Mouse (Mus musculus) midbrain, postnatal 0 days (tissue): ENCODE results near the gene Olfr974. TPM values are rescaled to one million over a fixed set of nuclear protein-coding genes. Genes with fewer than 3 reads are reported as not detected.
"Not testable (repeated sequence)": the region's sequence is repeated elsewhere in the genome, so short reads cannot be mapped to it uniquely, and the experiment has no call there.

Experiments
- ATAC-seq: fragments of 200-750 bp; cut with Nextera tagmentation; 2 replicates; pipeline ENCODE4 v1.8.0; 2017; ENCODE audit warnings: moderate number of reproducible peaks, mild to moderate bottlenecking, moderate TSS enrichment, moderate library complexity; ENCODE audit not compliant: low FRiP score
- DNase-seq: peaks from one replicate; pipeline ENCODE4 v3.0.0-alpha.2; 2015; ENCODE audit warnings: low spot score
- H3K27ac ChIP-seq: fragments of 300-500 bp; sonication (generic); 2 replicates; pipeline ENCODE4 v1.5.1; 2014; ENCODE audit warnings: low read depth, mild to moderate bottlenecking, low read length, mixed read lengths
- H3K27me3 ChIP-seq: fragments of 300-500 bp; sonication (generic); 2 replicates; pipeline ENCODE4 v1.6.1; 2014; ENCODE audit warnings: low read length, control low read depth, mixed read lengths; ENCODE audit not compliant: insufficient read depth
- H3K36me3 ChIP-seq: fragments of 300-500 bp; sonication (generic); 2 replicates; pipeline ENCODE4 v1.6.1; 2014; ENCODE audit warnings: low read length, control low read depth, mixed read lengths; ENCODE audit not compliant: insufficient read depth
- H3K4me1 ChIP-seq: fragments of 300-500 bp; sonication (generic); 2 replicates; pipeline ENCODE4 v1.6.1; 2014; ENCODE audit warnings: mild to moderate bottlenecking, control low read depth, antibody characterized with exemption, low read length, mixed read lengths; ENCODE audit not compliant: insufficient read depth
- H3K4me2 ChIP-seq: fragments of 300-500 bp; sonication (generic); 2 replicates; pipeline ENCODE4 v1.6.1; 2014; ENCODE audit warnings: low read depth, mild to moderate bottlenecking, low read length, mixed read lengths; ENCODE audit not compliant: poor library complexity, severe bottlenecking
- H3K4me3 ChIP-seq: fragments of 300-500 bp; sonication (generic); 2 replicates; pipeline ENCODE4 v1.5.1; 2014; ENCODE audit warnings: low read depth, mild to moderate bottlenecking, low read length, moderate library complexity
- H3K9ac ChIP-seq: fragments of 300-500 bp; sonication (generic); replicated peaks from 2 replicates; pipeline ENCODE4 v1.6.1; 2014; ENCODE audit warnings: mild to moderate bottlenecking, low read length, moderate library complexity, mixed read lengths; ENCODE audit not compliant: poor library complexity, severe bottlenecking
- H3K9me3 ChIP-seq: fragments of 300-500 bp; sonication (generic); 2 replicates; pipeline ENCODE4 v1.6.1; 2016; ENCODE audit warnings: low read length, control low read depth
- CTCF ChIP-seq: IDR thresholded peaks from 2 replicates; pipeline ENCODE4 v1.5.1; 2016; ENCODE audit warnings: antibody characterized with exemption, mild to moderate bottlenecking
- WGBS: fragments of 180-500 bp; shearing (Covaris S2); extraction: QIAGEN DNeasy Blood & Tissue Kit; methylation state at CpG from one replicate; pipeline ENCODE4 v1.1.7; 2014; 5-methylcytosine and 5-hydroxymethylcytosine counted together
- polyA plus RNA-seq: library from polyadenylated mRNA; unstranded; fragments of >200 nt; fragmentation: Nextera tagmentation; extraction: Ambion mirVana; gene quantifications from 2 replicates; pipeline ENCODE4 v1.2.1, GENCODE M21; 2015
- total RNA-seq: library from RNA; depleted of rRNA; stranded (reverse); fragments of >200 nt; gene quantifications from 2 replicates; pipeline ENCODE4 v1.2.3, GENCODE M21; 2014; rRNA removed

Gene Olfr974
- total and polyA plus RNA-seq, 2 experiments from 2014 or later = not detected

- no peak within 1 kb of the TSS for H3K4me3 ChIP-seq
- no peak for DNase-seq
- no peak within 1 kb of the TSS for H3K4me2 ChIP-seq
- no peak for TF ChIP-seq CTCF
- no peaks in the 10 kb centered on the region for H3K4me1 ChIP-seq
- H3K9me3 ChIP-seq = no peaks in the 10 kb centered on the region
- H3K36me3 ChIP-seq = no peaks in the 10 kb centered on the region
- WGBS = 61% methylated on average over 1 of the region's 1 CpGs
- no peaks in the 10 kb centered on the region for H3K27me3 ChIP-seq
- no peak for ATAC-seq
- H3K27ac ChIP-seq = no peak within 1 kb of the TSS
- no peak within 1 kb of the TSS for H3K9ac ChIP-seq
Measured at GRCm38 (mm10) chr9:39951946-39952345, 14.6 kb downstream of the Olfr974 start, which contains the start of gene Olfr975. Gene Olfr975 (minus strand): TSS chr9:39952046.

- not testable (repeated sequence) for H3K27ac ChIP-seq, DNase-seq, H3K4me1 ChIP-seq, H3K27me3 ChIP-seq, ATAC-seq, H3K9me3 ChIP-seq, H3K9ac ChIP-seq, H3K36me3 ChIP-seq, H3K4me3 ChIP-seq, H3K4me2 ChIP-seq
- 86% methylated on average over 6 of the region's 9 CpGs for WGBS
Measured at GRCm38 (mm10) chr9:39961033-39961432, 23.7 kb downstream of the Olfr974 start, which contains the start of gene Olfr976. Gene Olfr976 (minus strand): TSS chr9:39961133.

DNA sequence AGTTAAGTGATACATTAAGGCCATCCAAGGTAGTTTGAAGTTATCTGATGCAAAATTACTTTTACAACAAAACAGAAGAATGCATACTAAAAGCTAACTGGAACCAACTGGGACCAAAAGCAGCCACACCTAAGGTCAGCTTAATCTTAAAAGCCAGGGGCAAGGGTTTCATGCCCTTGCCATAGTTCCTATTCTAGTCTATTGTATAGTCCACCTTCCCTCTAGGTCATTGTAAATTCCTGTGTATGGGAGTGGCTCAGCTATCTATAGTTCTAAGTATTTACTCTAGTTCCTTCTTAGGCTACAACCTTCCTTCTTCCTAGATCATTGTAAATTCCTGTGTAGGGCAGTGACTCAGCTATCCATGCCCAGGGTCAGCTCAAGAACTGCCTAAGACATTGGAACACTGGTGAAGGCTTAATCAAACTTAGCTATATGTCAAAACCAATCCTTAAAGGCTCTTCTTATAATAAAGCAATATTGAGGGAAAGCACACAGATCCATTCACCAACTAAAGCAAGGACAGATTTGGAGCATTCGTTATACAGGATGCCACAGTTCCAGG lies 39.4 kb downstream of the Olfr974 start:
- H3K27ac ChIP-seq, ATAC-seq, H3K4me1 ChIP-seq, H3K9me3 ChIP-seq, H3K27me3 ChIP-seq, H3K4me3 ChIP-seq, H3K4me2 ChIP-seq, DNase-seq, H3K9ac ChIP-seq, H3K36me3 ChIP-seq: not testable (repeated sequence)
- WGBS = 89% methylated on average over 1 of the region's 1 CpGs

- H3K36me3 ChIP-seq = no peaks in the 10 kb centered on the region
- no peaks in the 10 kb centered on the region for H3K9me3 ChIP-seq
- H3K4me2 ChIP-seq = no peak within 1 kb of the TSS
- TF ChIP-seq CTCF = no peak
- DNase-seq = no peak
- H3K27ac ChIP-seq = no peak within 1 kb of the TSS
- no peak for ATAC-seq
- H3K27me3 ChIP-seq = no peaks in the 10 kb centered on the region
- no peaks in the 10 kb centered on the region for H3K4me1 ChIP-seq
- H3K4me3 ChIP-seq = no peak within 1 kb of the TSS
- 77% methylated on average over 2 of the region's 2 CpGs for WGBS
- H3K9ac ChIP-seq = no peak within 1 kb of the TSS
Measured at GRCm38 (mm10) chr9:39991813-39992212, 54.5 kb downstream of the Olfr974 start, which contains the start of gene Olfr978. Gene Olfr978 (plus strand): TSS chr9:39992113.

Other genes starting within 250 kb of the Olfr974 start
- gene Olfr149, start 230.4 kb upstream of the Olfr974 start, total RNA-seq = not detected in 2 replicates
- gene Olfr149, start 230.4 kb upstream of the Olfr974 start, polyA plus RNA-seq = not detected in 2 replicates
- not detected in 2 replicates for gene Olfr965, start 226.1 kb upstream of the Olfr974 start, total RNA-seq
- gene Olfr965, start 226.1 kb upstream of the Olfr974 start, polyA plus RNA-seq = not detected in 2 replicates
- gene Olfr150, start 206.5 kb upstream of the Olfr974 start, total RNA-seq = not detected in 2 replicates
- not detected in 2 replicates for gene Olfr150, start 206.5 kb upstream of the Olfr974 start, polyA plus RNA-seq
- gene Olfr967, start 191.3 kb upstream of the Olfr974 start, total RNA-seq = not detected in 2 replicates
- not detected in 2 replicates for gene Olfr967, start 191.3 kb upstream of the Olfr974 start, polyA plus RNA-seq
- not detected in 2 replicates for gene Olfr968, start 154.2 kb upstream of the Olfr974 start, total RNA-seq
- not detected in 2 replicates for gene Olfr968, start 154.2 kb upstream of the Olfr974 start, polyA plus RNA-seq
- gene Olfr969, start 146.6 kb upstream of the Olfr974 start, total RNA-seq = not detected in 2 replicates
- gene Olfr969, start 146.6 kb upstream of the Olfr974 start, polyA plus RNA-seq = not detected in 2 replicates
- gene Olfr970, start 128.6 kb upstream of the Olfr974 start, total RNA-seq = not detected in 2 replicates
- not detected in 2 replicates for gene Olfr970, start 128.6 kb upstream of the Olfr974 start, polyA plus RNA-seq
- not detected in 2 replicates for gene Olfr971, start 100.6 kb upstream of the Olfr974 start, total RNA-seq
- not detected in 2 replicates for gene Olfr971, start 100.6 kb upstream of the Olfr974 start, polyA plus RNA-seq
- gene Olfr972, start 71.1 kb upstream of the Olfr974 start, total RNA-seq = not detected in 2 replicates
- not detected in 2 replicates for gene Olfr972, start 71.1 kb upstream of the Olfr974 start, polyA plus RNA-seq
- gene Olfr229, start 30.2 kb upstream of the Olfr974 start, total RNA-seq = not detected in 2 replicates
- gene Olfr229, start 30.2 kb upstream of the Olfr974 start, polyA plus RNA-seq = not detected in 2 replicates
- gene Olfr975, start 14.5 kb downstream of the Olfr974 start, total RNA-seq = not detected in 2 replicates
- not detected in 2 replicates for gene Olfr975, start 14.5 kb downstream of the Olfr974 start, polyA plus RNA-seq
- not detected in 2 replicates for gene Olfr976, start 23.6 kb downstream of the Olfr974 start, total RNA-seq
- gene Olfr976, start 23.6 kb downstream of the Olfr974 start, polyA plus RNA-seq = not detected in 2 replicates
- gene Olfr978, start 54.6 kb downstream of the Olfr974 start, total RNA-seq = not detected in 2 replicates
- not detected in 2 replicates for gene Olfr978, start 54.6 kb downstream of the Olfr974 start, polyA plus RNA-seq
- not detected in 2 replicates for gene Olfr979, start 66.0 kb downstream of the Olfr974 start, total RNA-seq
- not detected in 2 replicates for gene Olfr979, start 66.0 kb downstream of the Olfr974 start, polyA plus RNA-seq
- not detected in 2 replicates for gene Olfr980, start 72.1 kb downstream of the Olfr974 start, total RNA-seq
- not detected in 2 replicates for gene Olfr980, start 72.1 kb downstream of the Olfr974 start, polyA plus RNA-seq
- not detected in 2 replicates for gene Olfr981, start 84.0 kb downstream of the Olfr974 start, total RNA-seq
- not detected in 2 replicates for gene Olfr981, start 84.0 kb downstream of the Olfr974 start, polyA plus RNA-seq
- gene Olfr982, start 136.3 kb downstream of the Olfr974 start, total RNA-seq = not detected in 2 replicates
- not detected in 2 replicates for gene Olfr982, start 136.3 kb downstream of the Olfr974 start, polyA plus RNA-seq
- not detected in 2 replicates for gene Olfr983, start 156.1 kb downstream of the Olfr974 start, total RNA-seq
- not detected in 2 replicates for gene Olfr983, start 156.1 kb downstream of the Olfr974 start, polyA plus RNA-seq
- gene Olfr984, start 176.7 kb downstream of the Olfr974 start, total RNA-seq = not detected in 2 replicates
- not detected in 2 replicates for gene Olfr984, start 176.7 kb downstream of the Olfr974 start, polyA plus RNA-seq
- not detected in 2 replicates for gene Olfr985, start 192.7 kb downstream of the Olfr974 start, total RNA-seq
- gene Olfr985, start 192.7 kb downstream of the Olfr974 start, polyA plus RNA-seq = not detected in 2 replicates
- not detected in 2 replicates for gene Tmem225, start 210.6 kb downstream of the Olfr974 start, total RNA-seq
- not detected in 2 replicates for gene Tmem225, start 210.6 kb downstream of the Olfr974 start, polyA plus RNA-seq
- gene Olfr986, start 243.4 kb downstream of the Olfr974 start, total RNA-seq = not detected in 2 replicates
- gene Olfr986, start 243.4 kb downstream of the Olfr974 start, polyA plus RNA-seq = not detected in 2 replicates